Mouse (Mus musculus): Measurements from ENCODE around the gene Tprn.

DNA sequence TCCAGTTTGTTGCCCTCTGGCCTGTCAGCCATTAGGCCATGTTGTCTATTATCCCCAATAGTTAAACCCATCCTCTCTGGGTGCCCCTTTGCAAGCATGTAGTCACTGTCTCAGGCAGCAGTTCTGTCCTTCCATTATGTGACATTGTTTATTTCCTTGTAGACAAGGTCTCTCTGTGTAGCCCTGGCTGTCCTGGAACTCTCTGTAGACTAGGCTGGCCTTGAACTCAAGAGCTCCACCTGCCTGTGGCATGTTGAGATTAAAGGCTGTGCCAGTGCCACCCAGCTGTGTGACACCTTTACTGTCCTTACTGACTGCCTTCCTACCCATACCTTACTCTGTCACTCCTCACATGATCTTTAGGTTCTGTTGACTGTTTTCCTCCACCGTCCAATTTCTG lies 10.1 kb upstream of the Tprn start:
- no peak for TF ChIP-seq POLR2A (IDR thresholded peaks at IDR 0.05; ENCODE audit: low read depth, low read length)
- TF ChIP-seq CTCF (IDR thresholded peaks at IDR 0.05; ENCODE audit: extremely low read depth, insufficient read depth, insufficient read length, insufficient replicate concordance), result peak; percentile 8; the same call in 1 of the 2 replicates
